Mouse (Mus musculus): ENCODE results near the gene Lyl1.

- no peak for TF ChIP-seq POU5F1 (IDR thresholded peaks at IDR 0.05; ENCODE audit: borderline replicate concordance, low read length)
- TF ChIP-seq CTCF (conservative IDR thresholded peaks at IDR 0.05; ENCODE audit: low read length): no peak
- TF ChIP-seq NANOG (IDR thresholded peaks at IDR 0.05; ENCODE audit: borderline replicate concordance, low read length): no peak
Measured at GRCm38 (mm10) chr8:84700526-84700925, 731 bp upstream of the Lyl1 start.

Measured in E14TG2a.4 (cell line).